Mouse (Mus musculus): ENCODE results near the gene Elmsan1.
"Not testable (repeated sequence)": the region's sequence is repeated elsewhere in the genome, so short reads cannot be mapped to it uniquely, and the experiment has no call there.

The Elmsan1 gene

DNA sequence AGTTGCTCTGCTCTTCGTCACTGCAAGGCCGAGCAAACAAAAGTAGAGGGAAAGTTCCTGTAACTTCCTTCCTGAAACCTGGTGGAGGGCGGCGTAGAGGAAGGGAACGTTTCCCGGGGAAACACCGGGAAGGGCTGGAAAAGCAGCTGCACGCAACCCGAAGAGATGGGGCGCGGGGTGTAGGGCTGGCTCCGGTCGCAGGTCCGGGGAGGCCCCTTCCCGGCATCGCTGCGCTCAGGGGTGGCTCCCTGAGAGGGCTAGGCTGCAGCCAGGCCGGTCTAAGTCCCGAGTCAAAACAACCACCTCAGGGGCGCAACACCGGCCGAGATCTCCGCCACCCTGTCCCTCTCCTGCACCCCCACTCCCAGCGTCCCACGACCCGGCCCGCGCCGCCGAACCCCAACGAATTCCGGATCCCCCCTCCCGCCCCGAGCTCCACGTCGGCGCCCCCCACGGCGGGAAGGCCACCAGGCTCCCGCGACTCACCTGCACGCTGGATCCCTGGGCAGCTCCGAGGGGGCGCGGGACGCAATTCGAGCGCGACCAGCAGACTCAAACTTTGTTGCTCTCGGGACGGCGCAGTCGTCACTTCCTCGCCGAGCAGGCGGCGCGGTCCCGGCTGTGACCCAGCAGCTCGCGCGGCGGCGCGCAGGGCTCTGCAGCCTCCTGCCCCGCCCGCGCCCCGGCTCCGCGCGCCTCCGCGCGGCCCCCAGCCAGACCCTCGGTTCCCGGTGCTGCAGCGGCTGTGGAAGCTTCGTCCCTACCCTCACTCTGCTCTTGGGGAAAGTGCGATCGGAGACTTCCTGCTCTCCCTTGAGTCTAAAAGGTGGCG lies at the start of gene Elmsan1:
TSS of gene Elmsan1 (minus strand) at position 593 of the 832 bp plus-strand sequence.
- DNase-seq (ENCODE audit: low spot score), result peak; percentile 69

- DNase-seq (ENCODE audit: low spot score), result no peak
Measured at GRCm38 (mm10) chr12:84267264-84267663, 48.6 kb upstream of the Elmsan1 start.

- DNase-seq (ENCODE audit: low spot score), result no peak
Measured at GRCm38 (mm10) chr12:84260363-84260762, 41.7 kb upstream of the Elmsan1 start.

GRCm38 (mm10) chr12:84254886-84255285 lies 36.2 kb upstream of the Elmsan1 start:
- DNase-seq (ENCODE audit: low spot score), result no peak

GRCm38 (mm10) chr12:84252811-84253210 lies 34.1 kb upstream of the Elmsan1 start:
- DNase-seq (ENCODE audit: low spot score), result no peak

GRCm38 (mm10) chr12:84249217-84249616 lies 30.5 kb upstream of the Elmsan1 start:
- peak; percentile 82 for DNase-seq (ENCODE audit: low spot score)

DNA sequence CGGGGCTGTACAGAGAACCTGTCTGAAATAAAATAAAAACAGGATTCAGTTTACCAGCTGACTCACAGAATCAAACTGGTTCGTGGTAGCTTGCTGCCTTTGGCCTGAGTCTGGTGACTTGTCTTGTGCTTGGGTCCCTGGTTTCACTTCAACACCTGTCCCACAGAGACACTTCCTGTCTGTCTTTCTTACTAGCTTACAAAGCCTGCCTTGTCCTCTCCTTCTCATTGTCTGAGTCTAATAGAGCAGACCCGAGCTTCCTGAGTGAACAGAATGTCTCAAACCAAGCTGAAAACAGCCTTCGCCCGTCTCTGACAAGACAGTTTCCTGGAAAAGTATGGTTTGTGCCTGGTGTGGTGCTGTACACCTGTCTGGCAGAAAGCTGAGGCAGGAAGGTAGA lies 27.0 kb upstream of the Elmsan1 start:
- DNase-seq (ENCODE audit: low spot score), result no peak

DNA sequence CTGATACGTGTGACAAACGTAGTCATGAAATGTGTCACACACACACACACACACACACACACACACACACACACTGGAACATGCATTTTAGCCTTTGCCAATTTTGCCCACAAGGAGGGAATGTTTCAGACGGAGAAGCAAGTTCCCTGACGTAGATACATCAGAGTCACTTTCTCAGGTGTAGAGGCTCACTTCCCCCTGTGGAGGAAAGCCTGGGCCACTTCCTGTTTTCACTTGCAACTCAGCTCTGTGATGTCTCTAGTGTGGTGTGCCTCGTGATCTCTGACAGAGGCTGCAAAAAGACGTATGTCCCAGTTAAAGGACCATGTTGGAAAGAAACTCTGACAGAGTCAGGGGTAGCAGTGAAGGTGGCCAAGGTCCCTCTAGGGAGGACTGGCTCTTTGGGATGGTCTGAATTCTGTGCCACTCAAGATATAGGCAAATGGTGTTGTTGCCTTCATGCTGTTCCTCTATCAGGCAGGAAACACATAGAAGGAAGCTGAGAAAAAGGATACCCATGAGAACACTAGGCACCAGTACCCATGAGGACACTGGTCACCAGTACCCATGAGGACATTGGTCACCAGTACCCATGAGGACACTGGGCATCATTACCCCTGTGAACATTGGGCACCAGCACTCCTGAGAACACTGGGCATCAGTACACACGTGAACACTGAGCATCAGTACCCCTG lies 24.5 kb upstream of the Elmsan1 start:
- no peak for DNase-seq (ENCODE audit: low spot score)

- DNase-seq (ENCODE audit: low spot score), result not testable (repeated sequence)
Measured at GRCm38 (mm10) chr12:84237036-84237435, 18.4 kb upstream of the Elmsan1 start.

- DNase-seq (ENCODE audit: low spot score), result no peak
Measured at GRCm38 (mm10) chr12:84235981-84236752, 17.5 kb upstream of the Elmsan1 start.

DNA sequence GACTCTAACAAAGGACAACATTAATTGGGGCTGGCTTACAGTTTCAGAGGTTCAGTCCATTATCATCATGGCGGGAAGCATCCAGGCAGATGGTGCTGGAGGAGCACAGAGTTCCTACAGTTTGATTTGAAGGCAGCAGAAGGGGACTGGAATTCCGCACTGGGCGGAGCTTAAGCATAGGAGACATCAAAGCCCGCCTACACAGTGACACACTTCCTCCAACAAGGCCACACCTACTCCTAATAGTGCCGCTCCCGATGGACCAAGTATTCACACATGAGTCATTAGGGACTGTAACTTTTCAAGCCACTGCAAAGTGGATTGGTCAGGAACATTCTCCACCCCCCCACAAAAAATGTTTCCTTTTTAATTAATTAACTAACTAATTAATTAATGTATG lies 16.9 kb upstream of the Elmsan1 start:
- no peak for DNase-seq (ENCODE audit: low spot score)

GRCm38 (mm10) chr12:84233488-84234100 lies 14.9 kb upstream of the Elmsan1 start:
- DNase-seq (ENCODE audit: low spot score), result no peak

DNA sequence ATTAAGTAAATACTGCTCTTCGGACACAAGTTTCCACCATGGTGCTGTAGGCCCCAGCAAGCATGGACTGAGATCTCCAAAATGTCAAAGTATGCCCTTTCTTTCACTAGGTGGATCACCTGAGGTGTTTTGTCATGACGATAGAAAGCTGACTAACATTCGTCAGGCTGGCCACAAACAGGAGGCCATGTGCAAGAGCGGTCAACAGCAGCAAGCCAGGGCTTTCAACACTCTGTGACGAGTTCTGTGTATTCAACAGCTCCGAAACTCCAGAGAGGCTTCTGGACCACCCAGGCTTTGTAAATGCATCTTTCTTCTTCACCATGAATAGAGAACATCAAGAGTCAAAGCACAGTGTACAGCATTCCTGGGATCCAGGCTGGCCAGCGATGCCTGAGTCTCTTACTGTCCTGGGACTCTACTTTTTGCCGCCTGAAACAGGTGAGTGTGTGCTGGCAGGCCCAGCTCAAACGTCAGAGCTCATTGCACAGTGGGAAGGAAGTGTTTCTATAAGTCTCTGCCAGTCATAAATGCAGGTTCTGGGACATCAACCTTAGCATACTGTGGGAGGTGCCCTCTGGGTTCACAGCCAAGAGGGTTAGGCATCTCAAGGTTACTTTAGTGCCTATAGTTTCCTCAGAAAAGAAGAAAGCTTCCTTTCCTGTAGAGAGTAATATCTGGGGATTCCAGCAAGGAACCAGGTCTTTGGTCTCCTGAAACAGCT lies 7.6 kb upstream of the Elmsan1 start:
- no peak for DNase-seq (ENCODE audit: low spot score)

GRCm38 (mm10) chr12:84222405-84222961 lies 3.8 kb upstream of the Elmsan1 start:
- DNase-seq (ENCODE audit: low spot score), result peak; percentile 90

DNA sequence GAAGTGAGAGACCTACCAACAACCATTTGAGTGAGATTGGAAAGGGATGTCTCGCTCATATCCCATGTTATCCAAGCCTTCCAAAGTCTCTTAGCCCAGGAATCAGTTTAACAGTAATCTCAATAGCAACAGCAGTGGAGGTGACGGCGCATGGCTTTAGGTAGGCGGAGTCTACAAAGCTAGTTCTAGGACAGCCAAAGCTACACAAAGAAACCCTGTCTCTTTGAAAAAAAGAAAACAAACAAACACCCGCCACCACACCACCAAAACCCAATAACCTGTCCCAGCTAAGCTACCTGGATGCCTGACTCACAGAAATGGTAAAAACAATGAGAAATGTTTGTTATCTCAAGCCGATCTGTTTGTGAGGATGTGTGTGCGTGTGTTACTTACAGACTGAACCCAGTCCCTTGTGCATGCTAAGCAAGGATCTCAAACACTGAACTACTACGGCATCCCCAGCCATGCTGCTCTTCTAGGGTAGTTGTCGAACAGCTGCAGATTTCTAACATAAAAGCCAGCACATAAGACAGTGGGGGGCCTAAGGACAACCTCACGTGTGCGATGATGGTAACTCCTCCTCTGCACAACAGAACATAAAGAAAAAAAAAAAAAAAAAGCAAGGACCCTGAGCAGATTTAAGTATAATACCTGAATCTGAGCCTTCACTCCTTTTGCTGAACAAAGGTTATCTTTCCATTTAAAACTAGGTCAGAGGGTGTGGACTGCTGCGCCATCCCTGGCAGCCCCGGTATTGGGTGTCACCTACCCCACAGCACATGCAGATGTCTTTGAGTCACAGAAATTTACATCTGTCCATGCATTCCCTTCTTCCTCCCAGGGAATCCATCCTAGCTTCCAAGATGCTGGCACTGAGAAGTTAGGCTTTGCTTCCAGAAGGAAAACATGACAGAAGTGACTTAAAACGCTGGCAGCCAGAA lies 2.5 kb upstream of the Elmsan1 start:
- no peak for DNase-seq (ENCODE audit: low spot score)

GRCm38 (mm10) chr12:84220515-84220914 lies 1.8 kb upstream of the Elmsan1 start:
- DNase-seq (ENCODE audit: low spot score), result no peak

DNA sequence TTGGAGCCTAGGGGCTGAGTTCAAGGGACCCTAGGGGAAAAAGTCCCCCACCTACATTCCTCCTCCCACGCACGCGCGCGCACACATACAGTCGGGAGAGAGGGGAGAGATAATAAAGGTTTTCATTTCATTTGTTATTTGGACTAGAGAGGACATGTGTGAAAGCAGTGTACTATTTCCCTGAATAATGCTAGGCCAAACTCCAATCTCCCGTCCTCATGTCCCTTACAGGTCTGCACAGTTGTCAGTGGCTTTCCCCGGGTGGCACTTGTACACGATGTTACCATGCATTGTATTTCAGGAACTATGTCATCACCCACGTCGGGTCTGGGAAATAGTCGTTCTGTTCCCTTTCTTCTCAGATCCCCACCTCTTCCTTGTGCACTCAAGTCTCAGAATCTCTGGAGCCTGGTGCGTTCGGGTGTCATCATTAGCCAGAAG lies 460 bp upstream of the Elmsan1 start:
- peak; percentile 48 for DNase-seq (ENCODE audit: low spot score)

DNA sequence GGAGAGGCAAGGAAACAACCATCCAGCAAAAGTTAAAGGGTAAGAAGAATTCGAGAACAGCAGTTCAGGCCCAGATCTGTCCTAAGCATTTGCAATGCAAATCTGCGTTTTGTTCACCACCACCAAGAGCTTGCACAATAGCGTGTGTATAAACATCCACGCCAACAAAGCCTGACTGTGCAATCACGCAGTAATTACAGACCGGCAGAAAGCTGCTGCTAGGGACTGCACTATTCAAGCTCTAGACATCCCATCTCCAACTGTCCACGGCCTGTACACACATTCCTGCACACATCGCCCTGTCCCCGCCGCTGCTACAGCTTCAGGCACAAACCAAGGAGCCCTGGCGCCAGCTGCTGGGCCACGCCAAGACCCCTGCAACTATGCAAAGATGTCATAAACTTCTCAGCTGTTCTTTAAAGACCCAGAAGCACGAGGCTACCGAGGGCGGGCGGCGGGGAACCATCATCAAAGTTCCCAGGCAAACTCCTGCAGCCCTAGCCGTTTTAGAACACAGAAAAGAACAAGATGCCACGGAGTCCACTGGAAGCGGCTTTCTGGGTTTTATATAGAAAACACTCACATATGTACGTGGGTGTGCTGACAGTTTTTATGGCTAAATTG lies 1.1 kb downstream of the Elmsan1 start:
- DNase-seq (ENCODE audit: low spot score), result peak; percentile 27

- no peak for DNase-seq (ENCODE audit: low spot score)
Measured at GRCm38 (mm10) chr12:84217111-84217507, 1.6 kb downstream of the Elmsan1 start.

Measured in MN1 (cell line).